In genomic region chr7:135395242-135395641, GRCm38 (mm10) we compare ENCODE assay signal across 27 mouse cellular contexts. TPM values are rescaled to one million over a fixed set of nuclear protein-coding genes. Genes with fewer than 3 reads are reported as not detected.
"Had no signal": no experiment of that assay in that cellular context is flagged by ENCODE, and none has a peak within 500 bp of the region (broad histone marks: within the 10 kb centered on the region; RNA-seq: fewer than 3 reads in every experiment).

No protein-coding gene starts in this region.

- H3K27me3 ChIP-seq: neural tube, embryonic 12.5 days; neural tube, embryonic 15.5 days had no signal

- H3K4me3 ChIP-seq: limb, embryonic 12.5 days; limb, embryonic 15.5 days; lung, embryonic 15.5 days; midbrain, embryonic 12.5 days; midbrain, embryonic 15.5 days; neural tube, embryonic 12.5 days; neural tube, embryonic 15.5 days had no signal

- H3K36me3 ChIP-seq: limb, embryonic 12.5 days; limb, embryonic 15.5 days; lung, embryonic 15.5 days; midbrain, embryonic 12.5 days; midbrain, embryonic 15.5 days; neural tube, embryonic 12.5 days; neural tube, embryonic 15.5 days had no signal

- H3K9me3 ChIP-seq: limb, embryonic 12.5 days; limb, embryonic 15.5 days; lung, embryonic 15.5 days; midbrain, embryonic 12.5 days; midbrain, embryonic 15.5 days; neural tube, embryonic 12.5 days; neural tube, embryonic 15.5 days had no signal

- H3K4me1 ChIP-seq: limb, embryonic 12.5 days; limb, embryonic 15.5 days; lung, embryonic 15.5 days; midbrain, embryonic 15.5 days; neural tube, embryonic 12.5 days had no signal

- H3K27ac ChIP-seq: limb, embryonic 12.5 days; limb, embryonic 15.5 days; lung, embryonic 15.5 days; midbrain, embryonic 12.5 days; midbrain, embryonic 15.5 days; neural tube, embryonic 12.5 days; neural tube, embryonic 15.5 days; stomach, postnatal 0 days had no signal

- H3K9ac ChIP-seq: limb, embryonic 12.5 days; limb, embryonic 15.5 days; lung, embryonic 15.5 days; midbrain, embryonic 12.5 days; midbrain, embryonic 15.5 days; neural tube, embryonic 12.5 days; neural tube, embryonic 15.5 days had no signal

- H3K4me2 ChIP-seq: limb, embryonic 12.5 days; limb, embryonic 15.5 days; lung, embryonic 15.5 days; midbrain, embryonic 12.5 days; midbrain, embryonic 15.5 days; neural tube, embryonic 12.5 days; neural tube, embryonic 15.5 days had no signal

- ATAC-seq: midbrain, embryonic 15.5 days had no signal

- DNase-seq: kidney, adult 9 months; kidney, postnatal 14 days; kidney, postnatal 4 days; left cerebral cortex, postnatal 4 days; lung, postnatal 10 days; lung, postnatal 36 days; right cerebral cortex, adult 18-20 months; right cerebral cortex, postnatal 14 days; right cerebral cortex, postnatal 4 days; thymus, adult 2 months; thymus, postnatal 14 days; thymus, postnatal 4 days had no signal

RNA-seq across cellular contexts. Expression of gene Foxi2, which starts 14.9 kb away (rescaled TPM):
- total RNA-seq: layer of hippocampus, adult 18-20 months; layer of hippocampus, postnatal 14 days; left cerebral cortex, adult 8-10 months; left cerebral cortex, postnatal 14 days; left cerebral cortex, postnatal 4 days had no signal
- polyA plus RNA-seq: kidney, embryonic 16.5 days; limb, embryonic 15.5 days; liver, embryonic 16.5 days; lung, embryonic 15.5 days; neural tube, embryonic 12.5 days; neural tube, embryonic 15.5 days; stomach, embryonic 14.5 days; stomach, postnatal 0 days had no signal
